14 mouse cellular contexts compared by ENCODE assay signal in genomic region chr17:15088591-15089001, GRCm38 (mm10). TPM values are rescaled to one million over a fixed set of nuclear protein-coding genes. Genes with fewer than 3 reads are reported as not detected.
DNase-seq lines count a peak whose midpoint lies in the region; ATAC-seq lines count a peak whose summit lies in the region.
"Had no signal": no experiment of that assay in that cellular context is flagged by ENCODE, and none has a peak within 500 bp of the region (broad histone marks: within the 10 kb centered on the region; RNA-seq: fewer than 3 reads in every experiment).

No protein-coding gene starts in this region.

- WGBS in hindbrain, embryonic 11.5 days: 26% methylated on average over 8 of the region's 8 CpGs
- 30% methylated on average over 8 of the region's 8 CpGs for WGBS in midbrain, embryonic 12.5 days
- WGBS in liver, embryonic 12.5 days (ENCODE audit: insufficient replicate concordance): 40% methylated on average over 8 of the region's 8 CpGs

- H3K9me3 ChIP-seq in hindbrain, embryonic 11.5 days (ENCODE audit: control insufficient read depth, low read length): no peaks in the 10 kb centered on the region
- no peaks in the 10 kb centered on the region for H3K9me3 ChIP-seq in midbrain, embryonic 12.5 days
- no peaks in the 10 kb centered on the region for H3K9me3 ChIP-seq in liver, embryonic 12.5 days (replicated peaks)
- H3K9me3 ChIP-seq: lung, embryonic 15.5 days had no signal

- no peak overlapping the region for H3K4me3 ChIP-seq in hindbrain, embryonic 11.5 days (ENCODE audit: low read depth, low read length)
- no peak overlapping the region for H3K4me3 ChIP-seq in midbrain, embryonic 12.5 days
- no peak overlapping the region for H3K4me3 ChIP-seq in liver, embryonic 12.5 days
- H3K4me3 ChIP-seq: lung, embryonic 15.5 days had no signal

- peak; percentile 82 for ATAC-seq in hindbrain, embryonic 11.5 days (ENCODE audit: low FRiP score)
- peak; percentile 73 for ATAC-seq in midbrain, embryonic 12.5 days (ENCODE audit: low FRiP score, low read depth)
- ATAC-seq in liver, embryonic 12.5 days: no peak

- no peak overlapping the region for H3K9ac ChIP-seq in hindbrain, embryonic 11.5 days (ENCODE audit: low read depth, low read length)
- H3K9ac ChIP-seq in midbrain, embryonic 12.5 days (replicated peaks): no peak overlapping the region
- H3K9ac ChIP-seq in liver, embryonic 12.5 days: no peak overlapping the region
- H3K9ac ChIP-seq: lung, embryonic 15.5 days had no signal

- H3K27me3 ChIP-seq in hindbrain, embryonic 11.5 days (ENCODE audit: control insufficient read depth, insufficient read depth, low read length): no peaks in the 10 kb centered on the region
- H3K27me3 ChIP-seq in midbrain, embryonic 12.5 days: no peaks in the 10 kb centered on the region
- H3K27me3 ChIP-seq in liver, embryonic 12.5 days (replicated peaks): peaks cover 22% of the 10 kb centered on the region; the same call in 1 of the 2 replicates
- H3K27me3 ChIP-seq: CH12.LX; lung, embryonic 15.5 days had no signal

- H3K27ac ChIP-seq in hindbrain, embryonic 11.5 days (ENCODE audit: low read depth, low read length): no peak overlapping the region
- H3K27ac ChIP-seq in midbrain, embryonic 12.5 days (replicated peaks): peak overlapping the region; percentile 58
- H3K27ac ChIP-seq in liver, embryonic 12.5 days: no peak overlapping the region
- H3K27ac ChIP-seq: lung, embryonic 15.5 days had no signal

- H3K4me2 ChIP-seq in hindbrain, embryonic 11.5 days (replicated peaks; ENCODE audit: low read depth, low read length): no peak overlapping the region
- H3K4me2 ChIP-seq in midbrain, embryonic 12.5 days (replicated peaks): 0 out of 2 replicates have a peak overlapping the region, but pooled peaks have one; percentile 3
- H3K4me2 ChIP-seq in liver, embryonic 12.5 days: no peak overlapping the region
- H3K4me2 ChIP-seq: lung, embryonic 15.5 days had no signal

- H3K36me3 ChIP-seq in hindbrain, embryonic 11.5 days (ENCODE audit: control insufficient read depth, insufficient read depth, low read length): no peaks in the 10 kb centered on the region
- no peaks in the 10 kb centered on the region for H3K36me3 ChIP-seq in midbrain, embryonic 12.5 days
- H3K36me3 ChIP-seq in liver, embryonic 12.5 days: no peaks in the 10 kb centered on the region
- H3K36me3 ChIP-seq: lung, embryonic 15.5 days had no signal

- DNase-seq in cerebellum, adult 11 months: peak; percentile 16
- peak; percentile 46 for DNase-seq in embryo, embryonic 11 days
- DNase-seq in hindbrain, embryonic 11.5 days (ENCODE audit: low spot score): peak; percentile 58
- DNase-seq in thymus, postnatal 10 days (ENCODE audit: low spot score in 2 of 2): no peak
- no peak for DNase-seq in urinary bladder, adult 18-20 months (ENCODE audit: low spot score in 2 of 2)
- DNase-seq in kidney, postnatal 10 days: no peak
- DNase-seq: gastrocnemius, postnatal 14 days; layer of hippocampus, adult 9-11 months; thymus, postnatal 25 days had no signal

- H3K4me1 ChIP-seq in hindbrain, embryonic 11.5 days (replicated peaks; ENCODE audit: control insufficient read depth, insufficient read depth, low read length): peaks cover 4% of the 10 kb centered on the region
- peaks cover 22% of the 10 kb centered on the region for H3K4me1 ChIP-seq in midbrain, embryonic 12.5 days
- peaks cover 43% of the 10 kb centered on the region for H3K4me1 ChIP-seq in liver, embryonic 12.5 days

RNA-seq across cellular contexts. Expression of gene Gm3448, which starts 47.3 kb away (rescaled TPM):
- 2.9 and 6.0 TPM in 2 replicates for polyA plus RNA-seq in hindbrain, embryonic 11.5 days (2014; fragmentation: Nextera tagmentation; extraction: Ambion mirVana)
- polyA plus RNA-seq in midbrain, embryonic 12.5 days (2016; fragmentation: Nextera tagmentation; extraction: Ambion mirVana): 6.4 and 6.5 TPM in 2 replicates
- polyA plus RNA-seq in liver, embryonic 12.5 days (2016; fragmentation: Nextera tagmentation; extraction: Ambion mirVana): 4.1 and 5.0 TPM in 2 replicates

RNA-seq across cellular contexts. Expression of gene Tcte3, which starts 47.3 kb away (rescaled TPM):
- polyA plus RNA-seq in hindbrain, embryonic 11.5 days (2014; fragmentation: Nextera tagmentation; extraction: Ambion mirVana): not detected in 2 replicates
- not detected in 2 replicates for polyA plus RNA-seq in midbrain, embryonic 12.5 days (2016; fragmentation: Nextera tagmentation; extraction: Ambion mirVana)
- 3.1 and 3.5 TPM in 2 replicates for polyA plus RNA-seq in liver, embryonic 12.5 days (2016; fragmentation: Nextera tagmentation; extraction: Ambion mirVana)
- polyA plus RNA-seq: heart, postnatal 0 days had no signal

RNA-seq across cellular contexts. Expression of gene Ermard, which starts 47.6 kb away (rescaled TPM):
- 71.4 and 92.2 TPM in 2 replicates for polyA plus RNA-seq in hindbrain, embryonic 11.5 days (2014; fragmentation: Nextera tagmentation; extraction: Ambion mirVana)
- polyA plus RNA-seq in midbrain, embryonic 12.5 days (2016; fragmentation: Nextera tagmentation; extraction: Ambion mirVana): 111 and 115 TPM in 2 replicates
- polyA plus RNA-seq in liver, embryonic 12.5 days (2016; fragmentation: Nextera tagmentation; extraction: Ambion mirVana): 48.1 and 48.2 TPM in 2 replicates

Comparison
In these comparisons a context has a peak if more than half of its experiments do, and no peak if none do; other contexts are left out.
1. DNase-seq: peak in cerebellum, adult 11 months (single experiment), embryo, embryonic 11 days (single experiment) and hindbrain, embryonic 11.5 days (single experiment); none in thymus, postnatal 10 days (0 of 2), urinary bladder, adult 18-20 months (0 of 2) and kidney, postnatal 10 days (single experiment).